Mouse (Mus musculus) heart, postnatal 36 days (tissue): Measurements from ENCODE around the gene Mgmt. TPM values are rescaled to one million over a fixed set of nuclear protein-coding genes. Genes with fewer than 3 reads are reported as not detected.
A peak's percentile ranks its signal among the peaks of the same experiment; 100 is the strongest.

Source experiments
- DNase-seq, 2 experiments: peaks; one replicate each; pipeline ENCODE4 v3.0.0; 2021 to 2022
- intact Hi-C: fragments of 180-260 bp; cut with DNase I; formaldehyde crosslinking; loops from one replicate; pipeline ENCODE4 v1.15.1; 2025
- total RNA-seq, 2 experiments: library from RNA; stranded (reverse); gene quantifications; 2 replicates each; pipeline ENCODE4 v1.2.3; 2021

Gene Mgmt
- total RNA-seq, 2 experiments from 2014 or later = 3.4 to 3.7 TPM

DNA sequence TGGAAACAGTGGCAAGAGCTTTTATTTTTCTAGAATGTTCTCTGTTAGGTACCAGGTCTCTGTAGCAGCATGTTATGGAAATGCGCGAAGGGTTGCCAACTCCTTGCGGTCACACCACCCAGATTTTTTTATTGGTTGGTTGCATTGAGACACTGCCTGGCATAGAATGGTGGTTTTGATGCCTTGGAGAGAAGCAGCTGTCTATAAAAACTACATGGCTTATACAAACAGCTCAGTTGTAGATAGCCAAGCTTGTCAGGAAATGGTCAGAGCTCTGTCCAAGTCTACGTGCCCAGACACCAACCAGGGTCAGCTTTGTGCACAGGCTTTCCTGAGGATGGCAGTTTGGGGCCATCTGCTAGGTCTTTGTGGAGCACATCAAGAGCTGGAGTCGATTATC, 80.6 kb downstream of the Mgmt start:
- no peak for DNase-seq
- intact Hi-C loops = no loop called here

DNA sequence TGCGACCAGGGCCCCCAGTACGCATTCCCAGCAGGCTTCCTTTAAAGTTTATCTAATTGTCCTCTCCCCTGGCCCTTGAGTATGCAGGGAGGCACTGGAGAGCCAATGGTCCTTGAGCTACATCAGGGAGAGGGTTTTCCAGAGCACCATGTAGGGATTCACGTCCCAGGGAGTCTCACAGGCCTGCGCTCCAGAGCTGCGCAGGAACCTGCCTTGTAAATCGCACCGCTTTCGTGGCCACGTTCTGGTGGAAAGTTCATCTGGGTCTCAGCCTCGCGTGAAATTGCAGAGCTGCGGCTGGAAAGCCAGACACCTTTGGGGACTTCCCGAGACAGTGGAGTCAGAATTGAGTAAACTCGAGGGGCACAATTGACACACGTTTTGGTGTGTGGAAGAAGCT, 103.0 kb downstream of the Mgmt start:
- intact Hi-C loops = no loop called here
- no peak for DNase-seq

DNA sequence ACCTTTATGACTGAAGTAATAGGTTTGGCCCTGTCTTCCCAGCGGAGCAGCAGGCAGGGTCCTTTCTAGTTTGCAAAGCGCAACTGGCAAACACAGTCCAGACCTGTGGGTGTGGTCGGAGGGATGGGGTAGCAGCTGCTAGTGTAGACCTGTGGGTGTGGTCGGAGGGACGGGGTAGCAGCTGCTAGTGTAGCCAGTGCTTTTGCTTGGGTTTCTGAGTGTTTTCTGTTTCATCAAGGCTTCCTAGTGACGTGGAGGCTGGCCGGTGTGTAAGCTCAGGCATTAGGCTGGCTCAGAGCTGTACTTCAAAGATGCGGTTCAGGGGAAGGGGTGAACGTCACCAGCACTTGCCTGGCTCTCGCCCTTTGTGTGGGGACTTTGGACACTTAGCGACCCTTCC, 106.3 kb downstream of the Mgmt start:
- no peak for DNase-seq
- intact Hi-C loops = no loop called here

DNA sequence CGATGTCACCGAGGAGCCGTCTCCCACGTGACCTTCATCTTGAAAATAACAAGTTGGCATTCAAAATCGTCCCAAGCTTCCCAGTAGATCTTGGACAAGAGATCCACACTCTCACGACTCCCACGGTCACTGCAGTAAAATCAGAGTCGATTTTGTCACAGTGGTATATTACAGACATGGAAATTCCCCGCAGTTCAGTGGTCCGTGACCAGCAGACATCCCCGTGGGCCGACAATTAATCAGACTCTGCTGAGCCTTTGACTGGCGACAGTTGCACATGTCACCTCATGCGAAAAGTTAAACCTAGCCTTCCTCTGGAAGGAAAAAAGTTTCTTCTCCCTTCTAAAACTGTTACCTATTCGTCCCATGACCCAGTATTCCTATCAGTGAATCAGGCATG, 106.8 kb downstream of the Mgmt start:
- DNase-seq = no peak
- intact Hi-C loops = no loop called here

DNA sequence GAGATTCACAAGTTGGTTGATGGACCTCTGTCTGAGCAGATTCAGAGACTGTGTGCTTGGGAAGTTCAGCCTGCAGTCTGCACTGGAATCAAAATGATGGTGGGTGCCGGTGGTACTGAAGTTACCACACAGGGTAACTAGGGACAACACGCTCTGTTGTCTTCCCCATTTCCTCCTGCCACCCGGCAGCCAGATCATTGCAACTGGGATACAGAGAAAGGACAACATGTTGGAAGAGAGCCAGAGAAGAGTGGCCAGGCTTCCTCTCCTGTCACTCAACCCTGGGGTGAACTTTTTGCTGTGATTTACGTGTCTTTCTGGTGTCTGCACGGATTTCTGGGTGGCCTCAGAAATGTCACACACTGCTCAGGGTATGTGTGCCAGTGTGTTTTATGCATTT, 107.4 kb downstream of the Mgmt start:
- intact Hi-C loops = no loop called here
- peak; percentile 12 to 14 for DNase-seq

DNA sequence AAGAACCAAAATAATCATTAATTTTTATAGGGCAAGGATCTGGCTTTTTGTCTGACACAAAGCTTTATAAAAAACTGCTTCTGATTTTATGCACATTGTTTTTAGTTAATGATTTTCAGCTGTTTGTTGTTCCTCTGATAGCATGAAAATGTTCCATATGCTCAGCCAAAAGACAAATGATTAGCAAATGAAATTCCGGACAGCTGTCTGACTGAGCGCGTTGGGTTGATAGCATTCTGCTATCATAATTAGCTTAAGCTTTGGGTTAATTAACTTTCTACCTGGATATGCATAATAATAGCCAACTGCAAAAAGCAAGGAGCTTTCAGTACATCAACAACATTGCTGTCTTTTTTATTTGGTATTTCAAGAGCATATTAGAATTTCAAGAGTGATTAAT, 108.0 kb downstream of the Mgmt start:
- DNase-seq = no peak
- intact Hi-C loops = no loop called here

DNA sequence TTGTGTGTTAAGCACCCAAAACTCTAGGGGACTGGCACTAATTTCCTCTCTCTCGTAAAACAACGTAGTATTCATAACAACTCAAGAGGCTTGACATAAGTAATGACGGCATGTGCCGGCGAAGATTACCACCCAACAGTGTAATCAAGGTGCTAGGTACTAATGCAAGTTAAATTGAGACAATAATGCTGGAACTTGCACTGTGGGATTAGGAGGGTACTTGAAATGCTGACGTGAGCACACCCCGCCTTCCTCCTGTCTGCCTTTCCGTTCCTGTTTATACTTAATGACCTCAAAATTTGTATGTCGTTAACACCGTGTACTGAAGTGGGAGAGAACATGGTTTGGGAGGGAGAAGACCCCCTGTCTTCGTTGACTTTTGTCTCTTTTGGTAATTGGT, 110.9 kb downstream of the Mgmt start:
- no peak for DNase-seq
- intact Hi-C loops = no loop called here

DNA sequence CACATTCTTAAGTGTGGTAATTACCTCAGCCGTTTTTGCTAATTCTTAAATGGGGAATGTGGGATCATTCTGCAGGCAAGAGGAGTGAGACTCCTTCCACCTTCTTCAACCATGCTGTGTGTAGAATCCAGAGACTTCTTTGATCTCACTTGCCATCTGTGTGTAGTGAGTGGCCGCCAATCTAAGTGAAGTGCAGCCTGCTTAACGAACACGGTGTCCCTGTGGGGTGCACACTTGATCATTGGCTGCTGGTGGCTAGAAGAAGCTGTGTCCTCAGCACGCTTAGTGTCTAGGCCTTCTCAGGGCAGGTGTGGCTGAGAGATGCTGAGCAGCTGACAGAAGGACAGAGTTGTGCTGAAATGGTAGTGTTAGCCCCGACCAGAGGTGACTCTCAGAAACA, 113.9 kb downstream of the Mgmt start:
- intact Hi-C loops = no loop called here
- no peak for DNase-seq

DNA sequence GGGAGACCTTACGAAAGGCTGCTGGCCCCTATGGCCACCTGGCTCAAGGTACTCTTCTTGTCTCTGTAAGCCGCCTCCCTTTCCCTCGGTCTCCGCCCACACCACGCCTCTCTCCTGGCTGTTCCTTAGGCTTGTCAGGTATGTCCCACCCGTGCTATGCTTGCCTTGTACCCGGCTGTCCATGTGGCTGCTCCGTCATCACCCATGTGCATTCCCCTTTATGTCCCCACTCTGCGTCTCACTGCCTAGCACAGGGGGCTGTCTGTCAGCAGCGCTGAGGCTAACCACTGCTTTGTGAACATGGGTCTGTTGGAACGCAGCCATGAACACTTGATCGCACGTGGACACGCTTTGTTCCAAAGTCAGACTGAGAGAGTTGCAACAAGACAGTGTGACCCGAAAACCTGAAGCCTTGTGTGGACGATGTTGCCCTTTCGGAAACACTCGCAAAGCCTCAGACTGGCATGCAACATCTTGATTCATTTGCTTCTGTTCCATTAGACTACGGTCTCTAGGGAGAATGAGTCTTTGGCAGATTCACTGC, 115.4 kb downstream of the Mgmt start:
- DNase-seq = no peak
- intact Hi-C loops = no loop called here

DNA sequence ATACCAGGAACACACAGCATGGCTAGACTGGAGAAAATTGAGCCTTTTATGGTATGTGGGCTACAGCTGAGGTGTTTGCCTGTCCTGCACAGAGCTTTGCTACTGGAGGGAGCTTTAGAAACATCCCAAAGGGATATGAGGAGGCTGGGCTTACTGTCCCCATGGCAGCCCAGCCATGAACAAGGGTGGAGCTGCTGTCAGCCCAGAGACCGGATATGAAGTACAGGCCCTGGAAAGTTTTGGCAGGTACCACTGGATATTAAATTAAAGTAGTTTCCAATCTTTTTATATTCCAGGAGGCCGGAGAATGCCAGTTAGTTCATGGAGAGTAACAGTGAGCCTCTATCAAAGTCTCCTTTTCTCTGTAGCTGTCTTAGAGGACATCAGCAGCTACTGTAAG, 116.0 kb downstream of the Mgmt start:
- DNase-seq = peak; percentile 6 to 18

DNA sequence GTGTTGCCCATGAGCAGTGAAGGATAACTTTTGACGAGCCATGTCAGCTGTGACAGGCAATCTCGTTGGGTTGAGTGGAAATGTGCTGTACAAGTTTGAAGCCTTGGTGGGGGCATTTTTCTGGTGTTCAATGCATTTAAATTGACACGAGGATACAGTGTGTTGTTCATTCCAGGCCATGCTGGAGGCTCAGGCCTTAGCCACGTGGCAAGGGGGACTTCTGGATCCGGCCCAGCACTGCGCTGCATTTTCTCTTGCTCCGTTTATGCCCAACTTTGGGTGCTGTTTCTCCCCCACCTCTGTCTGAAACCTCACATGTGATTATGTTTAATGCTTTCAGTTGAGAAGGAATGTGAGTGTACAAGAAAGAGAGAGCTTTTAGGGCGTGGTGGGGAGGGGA, 118.3 kb downstream of the Mgmt start:
- no peak for DNase-seq
- intact Hi-C loops = no loop called here

More for the DNA sequence above, 116.0 kb downstream of the Mgmt start:
- intact Hi-C loops = no loop called here

DNA sequence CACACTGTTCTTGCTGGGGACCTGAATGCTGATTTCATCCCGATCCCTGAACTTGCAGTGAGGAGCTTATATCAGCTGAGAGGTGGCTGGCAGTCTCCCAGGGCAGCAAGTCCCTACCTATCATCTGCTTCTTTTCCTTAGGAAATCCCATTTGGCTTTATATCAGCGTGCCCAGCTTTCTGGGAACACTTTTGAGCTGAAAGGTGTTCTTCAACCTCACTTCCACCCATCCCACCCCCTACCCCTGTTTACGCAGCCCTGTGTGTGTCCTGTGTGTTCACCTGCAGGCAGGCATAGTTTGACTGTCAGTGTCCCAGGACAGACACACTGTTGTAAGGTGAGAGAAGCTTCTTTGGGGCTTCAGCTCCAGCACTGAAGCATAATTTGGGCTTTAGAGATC, 119.0 kb downstream of the Mgmt start:
- intact Hi-C loops = no loop called here

DNA sequence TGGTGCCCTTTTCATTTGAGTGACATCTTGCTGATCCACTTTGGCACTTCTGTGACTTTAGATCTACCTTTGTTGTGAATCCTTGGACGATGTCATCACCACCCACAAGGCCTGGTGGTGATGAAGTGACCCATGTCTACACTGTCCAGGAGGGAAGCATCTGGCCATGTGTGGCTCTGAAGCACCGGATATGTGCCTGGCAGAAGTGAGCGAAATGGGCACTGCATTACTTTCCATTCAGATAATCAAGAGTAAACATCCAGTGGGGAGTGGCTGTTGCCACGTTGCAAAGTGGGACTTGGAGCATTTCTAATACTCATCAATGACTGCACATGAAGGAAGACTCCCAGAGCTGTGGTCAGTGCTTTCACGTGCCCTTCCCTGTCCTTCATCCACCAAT, 124.2 kb downstream of the Mgmt start:
- intact Hi-C loops = no loop called here
- DNase-seq = no peak

More for the DNA sequence above, 119.0 kb downstream of the Mgmt start:
- no peak for DNase-seq

DNA sequence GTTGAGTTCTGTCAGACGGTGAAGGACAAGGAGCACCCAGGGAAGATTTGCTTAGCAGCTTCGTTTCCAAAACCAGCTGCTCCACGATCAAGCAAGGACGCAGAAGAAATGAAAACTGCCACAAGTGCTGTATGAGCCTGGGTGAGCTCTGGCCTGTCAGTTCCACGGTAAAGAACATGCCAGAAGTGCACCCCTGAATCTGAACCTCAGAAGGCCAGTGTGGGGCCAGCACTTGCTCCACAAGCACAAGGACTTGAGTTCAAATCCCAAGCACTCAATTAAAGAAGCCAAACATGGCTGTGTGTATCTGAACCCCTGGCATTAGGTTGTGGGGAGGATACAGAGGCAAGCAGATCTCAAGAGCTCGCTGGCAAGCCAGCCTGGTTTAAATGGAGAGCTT, 125.8 kb downstream of the Mgmt start:
- intact Hi-C loops = no loop called here
- DNase-seq = no peak

DNA sequence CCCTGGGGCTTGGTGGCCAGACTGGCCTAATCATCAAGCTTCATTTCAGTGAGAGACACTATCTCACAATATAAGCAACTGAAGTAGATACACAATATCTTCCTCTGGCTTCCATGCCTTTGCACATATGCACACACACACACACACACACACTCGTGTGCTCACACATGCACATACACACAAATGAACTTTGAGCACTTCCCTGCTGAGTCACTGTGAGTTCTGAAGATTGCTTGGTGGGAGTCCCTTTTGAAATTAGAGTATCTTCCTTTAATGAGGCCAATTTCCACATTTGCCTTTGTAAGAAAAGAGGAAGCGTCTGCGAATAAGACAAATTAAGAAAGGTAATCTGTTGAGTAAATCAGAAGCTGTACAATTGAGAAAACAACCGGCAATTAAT, 136.4 kb downstream of the Mgmt start:
- DNase-seq = no peak
- intact Hi-C loops = no loop called here

DNA sequence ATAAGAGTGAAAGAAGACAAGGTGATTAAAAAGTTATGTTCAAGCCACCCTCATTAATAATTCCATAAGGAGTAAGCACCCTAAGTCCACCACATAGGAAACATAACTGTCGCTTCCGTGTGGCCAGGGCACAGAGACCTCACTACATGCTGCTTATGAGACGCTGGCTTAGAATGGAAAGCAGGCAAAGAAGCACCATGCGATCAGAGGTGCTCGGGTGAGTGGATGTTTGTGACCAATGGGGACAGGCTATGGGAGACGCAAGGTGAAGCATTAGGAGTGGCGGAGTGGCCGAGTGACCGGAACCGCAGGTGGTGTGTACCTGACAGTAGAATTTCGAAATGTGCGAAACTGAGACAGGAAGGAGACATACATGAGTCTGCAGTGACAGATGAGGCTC, 138.8 kb downstream of the Mgmt start:
- intact Hi-C loops = no loop called here
- DNase-seq = no peak

DNA sequence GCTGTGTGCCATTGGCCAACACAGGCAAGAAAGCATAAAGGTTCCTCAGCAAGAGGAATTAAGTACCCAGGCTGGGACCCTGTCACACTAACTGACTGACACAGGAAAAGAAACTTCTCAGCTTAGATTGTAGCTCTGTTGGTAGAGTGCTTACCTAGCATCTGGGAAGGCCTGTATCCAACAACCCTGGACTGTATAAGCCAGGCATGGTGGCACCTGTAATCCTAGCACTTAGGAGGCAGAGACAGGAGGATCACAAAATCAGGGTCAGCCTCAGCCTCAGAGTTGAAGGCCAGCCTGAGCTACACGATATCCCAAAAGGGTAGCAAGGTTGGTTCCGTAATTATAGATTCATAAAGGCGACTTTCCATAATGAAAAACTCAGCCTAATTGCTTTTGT, 140.6 kb downstream of the Mgmt start:
- intact Hi-C loops = no loop called here
- DNase-seq = no peak

DNA sequence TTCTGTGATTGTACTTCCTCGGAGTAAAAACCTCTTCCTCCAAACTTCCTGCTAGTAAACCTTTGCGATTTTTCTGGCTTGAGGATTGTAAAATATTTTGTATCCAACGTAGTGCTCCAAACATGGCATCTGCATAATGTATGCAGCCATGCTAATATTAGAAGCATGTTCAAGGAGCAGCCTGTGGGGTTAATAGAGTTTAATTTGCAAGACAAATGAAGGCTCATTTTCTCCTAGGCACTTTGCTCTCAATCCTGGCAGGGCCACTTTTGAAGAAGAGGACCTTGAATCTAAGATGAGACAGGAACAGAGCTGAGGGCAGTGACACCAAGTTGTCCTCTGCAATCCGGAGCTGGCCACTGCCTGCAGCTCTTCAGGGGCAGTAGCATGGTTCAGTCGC, 141.5 kb downstream of the Mgmt start:
- intact Hi-C loops = no loop called here
- no peak for DNase-seq

DNA sequence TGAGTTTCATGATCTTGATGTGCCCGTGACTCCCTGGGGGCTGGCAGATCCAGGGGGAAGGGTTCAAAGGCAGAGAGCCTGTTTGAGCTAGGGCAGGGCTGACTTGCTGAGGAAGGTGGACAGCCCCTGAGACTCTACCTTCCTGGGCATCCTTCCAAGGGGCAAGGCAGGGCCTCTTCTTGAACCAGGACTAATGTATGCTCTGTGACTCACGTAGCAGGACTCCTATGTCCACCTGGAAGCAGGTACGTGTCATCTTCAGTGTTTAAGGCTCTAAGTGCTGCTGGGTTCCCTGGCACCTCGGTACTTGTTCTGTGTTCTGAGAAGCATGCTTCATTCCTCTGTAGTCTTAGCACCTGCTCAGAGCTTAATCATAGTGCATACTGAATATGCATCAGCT, 143.1 kb downstream of the Mgmt start:
- intact Hi-C loops = no loop called here
- DNase-seq = no peak

DNA sequence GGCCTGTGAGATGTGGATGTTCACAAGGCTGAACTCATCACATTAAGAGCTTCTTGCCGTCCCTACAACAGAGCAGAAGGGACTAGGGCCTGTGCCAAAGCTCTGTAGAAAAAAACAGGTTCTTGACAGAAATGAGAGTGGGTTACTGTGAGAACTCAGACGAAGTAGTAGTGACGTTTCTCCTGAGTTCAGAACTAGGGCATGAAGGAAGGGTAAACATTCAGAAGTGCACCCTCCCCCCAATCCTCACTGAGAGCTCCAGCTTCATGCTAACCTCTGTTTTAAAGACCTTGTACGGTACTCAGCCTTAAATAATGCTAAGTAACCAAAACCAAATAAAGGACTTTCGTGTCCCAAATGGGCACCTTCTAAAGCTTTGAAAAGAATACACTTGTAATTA, 143.5 kb downstream of the Mgmt start:
- DNase-seq = no peak
- intact Hi-C loops = no loop called here

DNA sequence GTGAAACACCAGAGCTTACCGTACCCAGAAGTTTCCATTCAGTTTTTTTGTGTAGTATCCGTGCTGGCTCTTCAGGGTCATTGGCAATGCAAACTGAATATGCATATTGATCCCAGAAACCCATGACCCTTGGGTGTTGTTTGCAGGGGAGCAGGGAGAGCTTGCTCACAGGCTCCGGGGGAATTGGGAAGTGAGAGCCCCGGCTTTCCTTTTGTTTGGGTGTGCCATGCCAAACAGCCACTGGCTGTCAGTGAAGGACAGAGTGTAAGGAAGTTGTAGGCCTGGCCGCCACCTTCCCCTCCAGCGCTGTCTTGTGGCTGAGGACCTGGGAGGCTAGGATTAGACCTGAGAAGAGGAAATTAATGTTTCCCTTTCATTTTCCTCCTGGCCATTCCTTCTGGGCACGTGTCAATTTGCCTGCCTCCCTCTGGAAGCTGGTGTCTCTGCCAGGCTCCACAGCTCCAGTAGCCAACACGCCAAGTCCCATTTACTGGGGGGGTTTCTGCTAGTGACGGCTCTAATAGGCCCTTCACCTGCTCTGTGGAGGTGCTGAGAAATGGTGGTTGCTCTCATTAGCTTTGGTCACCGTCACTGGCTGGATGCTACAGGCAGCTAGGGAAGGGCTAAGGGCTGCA, 144.0 kb downstream of the Mgmt start:
- intact Hi-C loops = no loop called here
- DNase-seq = no peak

DNA sequence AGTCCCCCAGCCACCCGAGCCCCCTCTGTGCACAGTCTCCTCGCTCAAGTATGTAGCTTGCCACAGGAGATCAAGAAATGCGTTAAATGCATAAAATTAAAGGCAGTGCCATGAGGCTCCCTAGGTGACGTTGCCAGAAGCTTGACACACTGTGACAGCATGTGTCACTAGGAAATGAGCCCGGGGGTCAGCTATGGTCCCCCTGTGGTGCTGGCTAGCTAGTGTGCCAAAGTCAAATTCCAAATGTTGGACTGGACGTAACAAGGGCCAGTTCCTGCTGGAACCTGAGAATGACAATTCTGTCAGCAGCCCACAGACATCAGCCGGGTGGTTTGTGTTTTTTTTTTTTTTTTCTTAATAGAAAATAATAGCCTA, 144.5 kb downstream of the Mgmt start:
- no peak for DNase-seq
- intact Hi-C loops = no loop called here

DNA sequence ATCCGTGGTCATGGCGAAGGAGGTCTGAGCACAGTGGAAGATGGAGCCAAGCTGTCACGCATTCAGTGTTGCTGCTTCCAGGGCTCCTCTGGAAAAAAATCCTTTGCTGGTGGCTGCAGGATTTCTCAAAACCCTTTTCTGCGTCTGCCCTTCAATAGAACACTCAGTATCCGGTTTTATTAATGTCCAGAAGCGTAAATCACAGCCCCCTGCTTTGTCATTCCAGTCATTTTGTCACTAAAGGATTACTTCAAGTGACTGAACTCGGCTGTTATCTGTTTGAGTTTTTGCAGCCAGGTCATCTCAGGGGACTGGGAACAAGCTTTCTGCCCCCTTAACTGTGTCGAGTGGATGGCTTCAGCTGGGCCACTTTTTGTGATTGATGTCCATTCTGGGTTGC, 146.2 kb downstream of the Mgmt start:
- intact Hi-C loops = no loop called here
- no peak for DNase-seq
